In genomic region chr7:55000397-55000796, GRCm38 (mm10) we compare ENCODE assay signal across 30 mouse cellular contexts.
DNase-seq lines count a peak whose midpoint lies in the region; ATAC-seq and TF ChIP-seq lines count a peak whose summit lies in the region.
"Had no signal": no experiment of that assay in that cellular context is flagged by ENCODE, and none has a peak within 500 bp of the region (broad histone marks: within the 10 kb centered on the region; RNA-seq: fewer than 3 reads in every experiment).

No protein-coding gene starts in this region.

- no peaks in the 10 kb centered on the region for H3K9me3 ChIP-seq in forebrain, embryonic 11.5 days (ENCODE audit: control insufficient read depth, low read length)
- no peaks in the 10 kb centered on the region for H3K9me3 ChIP-seq in forebrain, embryonic 10.5 days
- no peaks in the 10 kb centered on the region for H3K9me3 ChIP-seq in lung, embryonic 14.5 days (ENCODE audit: low read depth, low read length)
- H3K9me3 ChIP-seq: embryonic facial prominence, embryonic 15.5 days; G1E; heart, embryonic 10.5 days; heart, embryonic 15.5 days; liver, embryonic 12.5 days; neural tube, embryonic 12.5 days; stomach, embryonic 15.5 days had no signal

- 64% methylated on average over 2 of the region's 2 CpGs for whole genome bisulfite sequencing in forebrain, embryonic 11.5 days
- WGBS in forebrain, embryonic 10.5 days = 73% methylated on average over 2 of the region's 2 CpGs
- 38% methylated on average over 2 of the region's 2 CpGs for WGBS in lung, embryonic 14.5 days

- no peak overlapping the region for H3K4me2 ChIP-seq in forebrain, embryonic 11.5 days (ENCODE audit: low read depth, low read length, severe bottlenecking)
- H3K4me2 ChIP-seq in lung, embryonic 14.5 days = no peak overlapping the region
- H3K4me2 ChIP-seq: embryonic facial prominence, embryonic 15.5 days; heart, embryonic 15.5 days; liver, embryonic 12.5 days; neural tube, embryonic 12.5 days; stomach, embryonic 15.5 days had no signal

- H3K36me3 ChIP-seq in forebrain, embryonic 11.5 days (ENCODE audit: control insufficient read depth, insufficient read depth, low read length) = no peaks in the 10 kb centered on the region
- H3K36me3 ChIP-seq in forebrain, embryonic 10.5 days (replicated peaks) = no peaks in the 10 kb centered on the region
- H3K36me3 ChIP-seq in lung, embryonic 14.5 days (ENCODE audit: insufficient read depth) = no peaks in the 10 kb centered on the region
- H3K36me3 ChIP-seq: embryonic facial prominence, embryonic 15.5 days; G1E; heart, embryonic 10.5 days; heart, embryonic 15.5 days; liver, embryonic 12.5 days; neural tube, embryonic 12.5 days; stomach, embryonic 15.5 days had no signal

- H3K9ac ChIP-seq in forebrain, embryonic 11.5 days (ENCODE audit: low read length) = no peak overlapping the region
- H3K9ac ChIP-seq in lung, embryonic 14.5 days = no peak overlapping the region
- H3K9ac ChIP-seq: embryonic facial prominence, embryonic 15.5 days; heart, embryonic 15.5 days; liver, embryonic 12.5 days; liver, postnatal 0 days; neural tube, embryonic 12.5 days; stomach, embryonic 15.5 days had no signal

- no peak for DNase-seq in forebrain, embryonic 11.5 days (ENCODE audit: low spot score)
- DNase-seq in forebrain, embryonic 10.5 days (ENCODE audit: extremely low spot score, low spot score) = no peak
- peak; percentile 6 for DNase-seq in lung, embryonic 14.5 days
- DNase-seq in lung, postnatal 25 days (ENCODE audit: low spot score) = no peak
- peak; percentile 77 for DNase-seq in retina, postnatal 1 day
- DNase-seq in retina, embryonic 14.5 days (ENCODE audit: low spot score) = no peak
- no peak for DNase-seq in ovary, postnatal 14 days (ENCODE audit: low spot score)
- no peak for DNase-seq in spleen, postnatal 10 days (ENCODE audit: low spot score in 2 of 2)
- DNase-seq: adrenal gland, postnatal 25 days; cerebellum, adult 18-20 months; gastrocnemius, postnatal 25 days; heart, adult 11 months; kidney, adult 8-10 months; kidney, postnatal 4 days; layer of hippocampus, postnatal 36 days; left cerebral cortex, postnatal 4 days; liver, postnatal 0 days; right cerebral cortex, postnatal 14 days had no signal

- no peaks in the 10 kb centered on the region for H3K4me1 ChIP-seq in forebrain, embryonic 11.5 days (replicated peaks; ENCODE audit: control insufficient read depth, insufficient read depth, low read length)
- H3K4me1 ChIP-seq in forebrain, embryonic 10.5 days = peaks cover 11% of the 10 kb centered on the region
- H3K4me1 ChIP-seq in lung, embryonic 14.5 days (ENCODE audit: insufficient read depth) = no peaks in the 10 kb centered on the region
- H3K4me1 ChIP-seq: embryonic facial prominence, embryonic 15.5 days; heart, embryonic 10.5 days; heart, embryonic 15.5 days; liver, embryonic 12.5 days; neural tube, embryonic 12.5 days; stomach, embryonic 15.5 days had no signal

- H3K27me3 ChIP-seq in forebrain, embryonic 11.5 days (ENCODE audit: control insufficient read depth, insufficient read depth, low read length) = no peaks in the 10 kb centered on the region
- H3K27me3 ChIP-seq in forebrain, embryonic 10.5 days (ENCODE audit: poor library complexity, severe bottlenecking) = no peaks in the 10 kb centered on the region
- no peaks in the 10 kb centered on the region for H3K27me3 ChIP-seq in lung, embryonic 14.5 days (ENCODE audit: insufficient read depth, low read length)
- H3K27me3 ChIP-seq: embryonic facial prominence, embryonic 15.5 days; heart, embryonic 15.5 days; liver, embryonic 12.5 days; neural tube, embryonic 12.5 days; stomach, embryonic 15.5 days had no signal

- ATAC-seq in forebrain, embryonic 11.5 days (replicated peaks; ENCODE audit: low FRiP score) = peak; percentile 64
- no peak for ATAC-seq in lung, embryonic 14.5 days (ENCODE audit: insufficient read depth)
- ATAC-seq: intestine, embryonic 16.5 days; liver, embryonic 12.5 days; liver, postnatal 0 days; lung, postnatal 0 days had no signal

- no peak overlapping the region for H3K4me3 ChIP-seq in forebrain, embryonic 11.5 days (ENCODE audit: low read depth, low read length)
- H3K4me3 ChIP-seq in forebrain, embryonic 10.5 days = no peak overlapping the region
- H3K4me3 ChIP-seq in lung, embryonic 14.5 days (ENCODE audit: low read depth, low read length) = no peak overlapping the region
- H3K4me3 ChIP-seq: embryonic facial prominence, embryonic 15.5 days; heart, embryonic 10.5 days; heart, embryonic 15.5 days; liver, embryonic 12.5 days; myocyte; neural tube, embryonic 12.5 days; stomach, embryonic 15.5 days had no signal

- H3K27ac ChIP-seq in forebrain, embryonic 11.5 days (ENCODE audit: low read depth, low read length) = no peak overlapping the region
- no peak overlapping the region for H3K27ac ChIP-seq in forebrain, embryonic 10.5 days
- H3K27ac ChIP-seq in lung, embryonic 14.5 days (ENCODE audit: low read depth) = no peak overlapping the region
- H3K27ac ChIP-seq: embryonic facial prominence, embryonic 15.5 days; heart, embryonic 10.5 days; heart, embryonic 15.5 days; kidney, postnatal 0 days; liver, embryonic 12.5 days; macrophage; neural tube, embryonic 12.5 days; stomach, embryonic 15.5 days had no signal

- no peak for TF ChIP-seq CTCF in lung, embryonic 14.5 days (IDR thresholded peaks at IDR 0.05; ENCODE audit: low read depth)

Comparison
In these comparisons a context has a peak if more than half of its experiments do, and no peak if none do; other contexts are left out.
1. DNase-seq: peak in lung, embryonic 14.5 days (single experiment) and retina, postnatal 1 day (single experiment); none in forebrain, embryonic 11.5 days (single experiment), forebrain, embryonic 10.5 days (single experiment), lung, postnatal 25 days (single experiment), retina, embryonic 14.5 days (single experiment), ovary, postnatal 14 days (single experiment) and spleen, postnatal 10 days (0 of 2).